Mouse (Mus musculus) heart, adult 2 months (tissue): ENCODE data around the gene Spsb1. TPM values are rescaled to one million over a fixed set of nuclear protein-coding genes. Genes with fewer than 3 reads are reported as not detected.

ENCODE experiments used
- DNase-seq, 2 experiments: peaks; one replicate each; pipeline ENCODE4 v3.0.0; 2021
- H3K27ac ChIP-seq: fragments of 200-600 bp; 2 replicates; pipeline ENCODE4 v1.8.1; 2022
- H3K27me3 ChIP-seq: fragments of 200-500 bp; 2 replicates; pipeline ENCODE4 v1.6.1; 2012; ENCODE audit warnings: mild to moderate bottlenecking, low read length, inconsistent platforms, mixed read lengths; ENCODE audit not compliant: control insufficient read depth, insufficient read depth
- H3K36me3 ChIP-seq: fragments of 200-500 bp; 2 replicates; pipeline ENCODE4 v1.6.1; 2012; ENCODE audit warnings: low read length, inconsistent platforms; ENCODE audit not compliant: control insufficient read depth, insufficient read depth
- H3K4me1 ChIP-seq: fragments of 200-500 bp; 2 replicates; pipeline ENCODE4 v1.6.1; 2011; ENCODE audit warnings: low read length; ENCODE audit not compliant: control insufficient read depth, insufficient read depth
- H3K4me3 ChIP-seq: fragments of 200-600 bp; 2 replicates; pipeline ENCODE4 v1.8.1; 2022
- H3K79me2 ChIP-seq: fragments of 200-500 bp; replicated peaks from 2 replicates; pipeline ENCODE4 v1.6.1; 2012; ENCODE audit warnings: mild to moderate bottlenecking, inconsistent platforms, low read length, moderate library complexity, mixed read lengths; ENCODE audit not compliant: control insufficient read depth, insufficient read depth
- H3K9ac ChIP-seq: fragments of 200-500 bp; 2 replicates; pipeline ENCODE4 v1.6.1; 2012; ENCODE audit warnings: low read depth, mild to moderate bottlenecking, control low read depth, inconsistent platforms, low read length, mixed read lengths
- CTCF ChIP-seq: fragments of 200-600 bp; IDR thresholded peaks from 2 replicates; pipeline ENCODE4 v1.8.1; 2022; ENCODE audit warnings: antibody characterized with exemption, mild to moderate bottlenecking, moderate library complexity
- EP300 ChIP-seq: fragments of 200-500 bp; IDR thresholded peaks from 2 replicates; pipeline ENCODE4 v1.6.1; 2011; ENCODE audit warnings: low read depth, low read length, control low read depth; ENCODE audit not compliant: insufficient read depth
- POLR2A ChIP-seq: fragments of 200-500 bp; IDR thresholded peaks from 2 replicates; pipeline ENCODE4 v1.6.1; 2011; ENCODE audit warnings: mild to moderate bottlenecking, low read depth, low read length, control low read depth; ENCODE audit not compliant: insufficient read depth
- WGBS: fragments of 180-500 bp; shearing (Covaris S2); methylation state at CpG from one replicate; pipeline ENCODE4 v1.1.7; 2018; 5-methylcytosine and 5-hydroxymethylcytosine counted together
- intact Hi-C: fragments of 180-260 bp; cut with DNase I; formaldehyde crosslinking; loops from one replicate; pipeline ENCODE4 v1.15.1; 2025
- polyA plus RNA-seq: library from polyadenylated mRNA; depleted of rRNA; stranded (reverse); fragments of >200 nt; gene quantifications from 2 replicates; pipeline ENCODE4 v1.2.3, GENCODE M21; 2012
- total RNA-seq, 2 experiments: library from RNA; stranded (reverse); gene quantifications; 2 replicates each; pipeline ENCODE4 v1.2.3; 2021

Gene Spsb1
- total and polyA plus RNA-seq, 3 experiments = 28.3 to 35.3 (median 32.2) TPM

DNA sequence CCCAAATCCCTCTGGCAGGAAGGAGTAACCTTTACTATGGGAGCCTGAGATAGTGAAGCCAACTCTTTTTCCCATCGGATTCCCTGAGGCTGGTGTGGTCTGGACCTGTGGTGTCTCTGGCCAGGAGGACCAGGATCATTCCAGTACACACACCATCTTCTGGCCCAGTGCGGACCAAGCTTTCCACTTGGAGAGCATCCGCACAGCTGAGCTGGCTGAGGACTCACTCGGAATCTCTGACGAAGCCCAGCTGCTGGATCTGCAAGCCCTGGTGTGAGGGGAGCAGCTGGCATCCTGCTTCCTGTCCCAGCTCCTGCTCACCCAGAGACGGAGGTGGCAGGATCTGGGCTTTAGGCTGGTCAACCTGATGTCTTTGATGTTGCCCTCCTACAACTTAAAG lies 78.1 kb downstream of the Spsb1 start:
- no peak overlapping the region for H3K4me3 ChIP-seq
- H3K9ac ChIP-seq = no peak overlapping the region
- WGBS = 56% methylated on average over 6 of the region's 6 CpGs
- no peaks in the 10 kb centered on the region for H3K36me3 ChIP-seq
- DNase-seq = peak; percentile 71 to 75
- no peaks in the 10 kb centered on the region for H3K27me3 ChIP-seq
- no peaks in the 10 kb centered on the region for H3K79me2 ChIP-seq
- TF ChIP-seq CTCF = no peak
- no peak for TF ChIP-seq EP300
- no peak for TF ChIP-seq POLR2A
- intact Hi-C loops = no loop called here
- peaks cover 16% of the 10 kb centered on the region for H3K4me1 ChIP-seq
- H3K27ac ChIP-seq = no peak overlapping the region

DNA sequence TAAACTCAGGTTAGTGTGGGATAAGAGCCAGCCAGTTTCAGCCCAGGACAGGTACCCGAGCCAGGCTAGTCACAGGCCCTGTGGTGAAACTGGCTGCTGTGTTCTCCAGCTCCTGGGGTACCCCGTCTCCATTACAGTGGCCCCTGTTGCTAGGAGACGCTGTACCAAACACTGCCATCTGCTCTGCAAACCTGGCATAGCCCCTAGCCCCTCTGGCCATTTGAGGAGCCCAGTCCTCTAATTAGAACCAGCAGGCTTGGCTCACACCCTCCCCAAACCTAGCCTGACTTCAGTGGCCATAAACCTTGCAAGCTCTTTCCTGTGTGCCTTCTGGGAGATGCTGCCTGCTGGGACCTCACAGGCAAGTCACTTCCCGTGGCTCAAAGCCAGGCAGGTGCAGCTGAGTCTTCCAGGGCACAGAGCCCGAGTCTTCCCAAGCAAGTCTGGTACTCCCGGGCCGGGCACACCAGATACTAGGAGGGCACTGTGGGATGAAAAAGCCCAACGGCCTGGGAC lies 78.8 kb downstream of the Spsb1 start:
- 77% methylated on average over 8 of the region's 8 CpGs for WGBS
- no peaks in the 10 kb centered on the region for H3K36me3 ChIP-seq
- no peak overlapping the region for H3K27ac ChIP-seq
- H3K79me2 ChIP-seq = no peaks in the 10 kb centered on the region
- no peak for DNase-seq
- no peak for TF ChIP-seq CTCF
- TF ChIP-seq EP300 = no peak
- no peak for TF ChIP-seq POLR2A
- no peak overlapping the region for H3K4me3 ChIP-seq
- intact Hi-C loops = no loop called here
- no peaks in the 10 kb centered on the region for H3K27me3 ChIP-seq
- peaks cover 16% of the 10 kb centered on the region for H3K4me1 ChIP-seq
- H3K9ac ChIP-seq = no peak overlapping the region

DNA sequence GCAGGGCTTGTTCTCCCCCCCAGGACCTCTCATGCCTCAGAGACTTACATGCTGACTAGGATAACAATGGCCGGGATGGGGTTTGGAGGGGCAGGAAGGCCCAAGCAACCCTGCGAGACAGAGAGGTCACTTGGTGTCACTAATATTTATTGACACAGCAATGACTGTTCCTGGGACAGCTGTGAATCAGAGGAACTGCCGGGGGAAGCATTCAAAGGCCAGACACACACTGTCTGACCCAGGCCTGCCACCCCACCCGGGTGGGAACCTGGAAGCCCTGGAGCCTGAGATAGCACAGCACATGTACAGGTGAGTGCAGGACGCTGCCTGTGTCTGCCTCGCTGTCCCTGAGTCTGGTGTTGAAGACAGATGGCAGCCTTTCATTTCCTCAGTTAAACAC lies 79.5 kb downstream of the Spsb1 start:
- H3K36me3 ChIP-seq = no peaks in the 10 kb centered on the region
- H3K27me3 ChIP-seq = no peaks in the 10 kb centered on the region
- TF ChIP-seq EP300 = no peak
- TF ChIP-seq CTCF = no peak
- no peak for TF ChIP-seq POLR2A
- H3K4me3 ChIP-seq = no peak overlapping the region
- no peak for DNase-seq
- intact Hi-C loops = no loop called here
- no peaks in the 10 kb centered on the region for H3K79me2 ChIP-seq
- H3K4me1 ChIP-seq = peaks cover 16% of the 10 kb centered on the region
- H3K27ac ChIP-seq = no peak overlapping the region
- H3K9ac ChIP-seq = no peak overlapping the region
- 43% methylated on average over 6 of the region's 6 CpGs for WGBS

DNA sequence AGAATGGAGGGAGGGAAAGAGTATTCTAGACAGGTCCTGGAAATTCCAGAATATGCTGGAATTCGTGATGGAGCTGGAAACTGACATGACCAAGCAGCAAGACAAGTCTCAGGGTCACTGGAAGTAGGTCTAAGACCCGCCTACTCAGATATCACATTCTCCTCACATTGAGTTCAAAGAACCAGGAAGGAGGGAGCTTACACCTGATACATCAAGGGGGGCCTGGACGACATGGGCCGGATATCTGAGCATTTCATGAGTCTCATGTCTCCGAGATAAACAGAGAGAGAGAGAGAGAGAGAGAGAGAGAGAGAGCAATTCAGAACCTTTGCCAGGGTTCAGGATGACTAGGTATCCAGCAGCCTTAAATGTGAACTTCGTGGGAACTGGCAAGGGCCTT lies 82.6 kb downstream of the Spsb1 start:
- no peaks in the 10 kb centered on the region for H3K36me3 ChIP-seq
- intact Hi-C loops = no loop called here
- H3K4me3 ChIP-seq = no peak overlapping the region
- TF ChIP-seq CTCF (no peak), POLR2A (no peak), EP300 (no peak)
- H3K27me3 ChIP-seq = no peaks in the 10 kb centered on the region
- no peaks in the 10 kb centered on the region for H3K79me2 ChIP-seq
- no peak overlapping the region for H3K9ac ChIP-seq
- peaks cover 9% of the 10 kb centered on the region for H3K4me1 ChIP-seq
- 78% methylated on average over 6 of the region's 6 CpGs for WGBS
- no peak overlapping the region for H3K27ac ChIP-seq
- DNase-seq = no peak

DNA sequence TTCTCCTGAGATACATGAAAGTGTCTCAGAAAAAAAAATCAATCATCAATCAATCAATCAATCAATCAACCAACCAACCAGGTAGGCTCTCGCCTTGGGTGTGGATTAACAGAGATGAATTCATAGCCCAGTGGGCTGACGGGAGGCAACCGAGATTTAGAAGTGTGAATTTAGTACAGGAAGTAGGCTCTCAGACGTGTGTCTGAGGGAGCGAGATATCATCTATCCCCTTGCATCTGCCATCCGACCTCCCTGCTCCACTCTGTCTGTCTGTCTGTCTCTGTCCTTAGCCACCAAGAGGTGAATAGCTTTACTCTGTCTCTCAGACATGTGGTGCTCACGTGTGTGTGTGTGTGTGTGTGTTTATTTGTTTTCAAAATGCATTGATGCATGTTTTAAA lies 83.3 kb downstream of the Spsb1 start:
- TF ChIP-seq CTCF = no peak
- TF ChIP-seq EP300 = no peak
- TF ChIP-seq POLR2A = no peak
- intact Hi-C loops = no loop called here
- H3K9ac ChIP-seq = no peak overlapping the region
- DNase-seq = no peak
- H3K4me3 ChIP-seq = no peak overlapping the region
- no peaks in the 10 kb centered on the region for H3K79me2 ChIP-seq
- WGBS = 68% methylated on average over 7 of the region's 7 CpGs
- peaks cover 7% of the 10 kb centered on the region for H3K4me1 ChIP-seq
- no peaks in the 10 kb centered on the region for H3K36me3 ChIP-seq
- H3K27ac ChIP-seq = no peak overlapping the region
- no peaks in the 10 kb centered on the region for H3K27me3 ChIP-seq

DNA sequence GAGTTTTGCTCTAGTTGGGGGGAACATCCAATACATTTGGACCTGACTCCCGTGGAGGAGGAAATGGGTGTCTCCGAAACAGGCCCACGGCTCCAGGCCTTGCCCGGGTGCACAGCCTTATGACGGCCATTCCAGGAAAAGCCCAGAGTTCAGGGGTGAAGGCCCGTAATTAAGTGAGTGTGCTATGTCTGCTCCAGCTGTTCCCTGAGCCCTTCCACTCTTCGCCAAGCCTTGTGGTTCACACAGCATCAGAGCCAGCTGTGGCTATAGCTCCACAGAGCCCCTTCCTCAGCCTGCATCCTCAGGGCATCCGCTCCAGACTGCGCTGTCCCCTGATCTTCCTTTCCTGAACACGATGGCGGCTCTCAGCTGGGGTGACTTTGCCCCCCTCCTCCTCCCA lies 83.8 kb downstream of the Spsb1 start:
- Histone ChIP-seq H3K4me1 (peaks cover 4% of the 10 kb centered on the region), H3K36me3 (no peaks in the 10 kb centered on the region), H3K4me3 (no peak overlapping the region), H3K27ac (no peak overlapping the region), H3K79me2 (no peaks in the 10 kb centered on the region), H3K9ac (no peak overlapping the region), H3K27me3 (no peaks in the 10 kb centered on the region)
- 74% methylated on average over 11 of the region's 11 CpGs for WGBS
- intact Hi-C loops = no loop called here
- TF ChIP-seq POLR2A = no peak
- TF ChIP-seq CTCF = no peak
- TF ChIP-seq EP300 = no peak
- no peak for DNase-seq

DNA sequence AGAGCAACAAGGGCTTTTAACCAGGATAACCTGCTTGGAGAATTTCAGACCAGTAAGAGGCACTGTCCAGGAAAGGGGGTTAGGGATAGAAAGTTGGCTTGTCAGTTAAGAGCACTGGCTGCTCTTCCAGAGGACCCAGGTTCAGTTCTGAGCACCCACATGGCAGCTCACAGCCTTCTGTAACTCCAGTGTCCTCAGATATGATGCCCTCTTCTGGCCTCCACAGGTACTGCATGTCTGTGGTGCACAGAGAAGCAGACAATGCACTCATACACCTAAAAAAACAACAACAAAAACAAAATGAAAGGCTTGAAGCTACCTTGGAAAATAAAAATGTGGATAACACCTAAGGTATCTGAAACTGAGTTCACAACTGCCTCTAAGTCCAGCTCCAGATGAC lies 84.4 kb downstream of the Spsb1 start:
- no peak for DNase-seq
- Histone ChIP-seq H3K79me2 (no peaks in the 10 kb centered on the region), H3K27ac (no peak overlapping the region), H3K27me3 (no peaks in the 10 kb centered on the region), H3K4me1 (no peaks in the 10 kb centered on the region; the same call in none of the 2 replicates), H3K9ac (no peak overlapping the region), H3K36me3 (no peaks in the 10 kb centered on the region), H3K4me3 (no peak overlapping the region)
- TF ChIP-seq CTCF (peak; percentile 61), POLR2A (no peak)
- intact Hi-C loops = no loop called here
